Mouse (Mus musculus): ENCODE results near the gene Olfr890. TPM values are rescaled to one million over a fixed set of nuclear protein-coding genes. Genes with fewer than 3 reads are reported as not detected.
"Not testable (repeated sequence)": the region's sequence is repeated elsewhere in the genome, so short reads cannot be mapped to it uniquely, and the experiment has no call there.

Olfr890 gene
- total RNA-seq (2022) = not detected

DNA sequence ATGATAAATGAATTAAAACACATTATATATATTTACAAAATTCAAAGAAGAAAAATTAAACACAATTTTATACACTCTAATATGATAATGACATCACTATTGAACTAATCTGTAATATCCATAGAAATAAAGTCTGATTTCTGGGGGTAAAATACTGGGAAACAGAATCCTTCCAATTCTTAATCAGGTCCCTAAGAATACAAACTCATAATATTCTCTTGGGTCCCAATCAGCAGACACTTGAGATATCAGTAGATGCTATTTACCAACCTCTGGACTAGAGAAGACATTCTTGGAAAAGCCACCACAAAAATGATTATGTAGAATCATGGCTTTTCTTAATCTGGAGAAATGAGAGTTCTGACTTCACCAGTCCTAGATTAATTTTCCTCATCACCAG, at the start of gene Olfr890:
Gene Olfr890 (plus strand): TSS at position 301 of the 400 bp plus-strand sequence.
- DNase-seq (ENCODE audit: low spot score in 2 of 2) = no peak

DNA sequence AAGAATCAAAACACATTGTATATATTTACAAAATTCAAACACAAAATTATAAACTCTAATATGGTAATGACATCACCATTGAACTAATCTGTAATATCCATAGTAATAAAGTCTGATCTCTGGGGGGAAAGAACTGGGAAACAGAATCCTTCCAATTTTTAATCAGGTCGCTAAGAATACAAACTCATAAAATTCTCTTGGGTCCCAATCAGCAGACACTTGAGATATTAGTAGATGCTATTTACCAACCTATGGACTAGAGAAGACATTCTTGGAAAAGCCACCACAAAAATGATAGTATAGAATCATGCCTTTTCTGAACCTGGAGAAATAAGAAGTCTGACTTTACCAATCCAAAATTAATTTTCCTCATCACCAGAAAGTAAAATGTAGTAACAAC, 34.5 kb upstream of the Olfr890 start, which contains the start of gene Olfr888:
Gene Olfr888 (plus strand): TSS at position 301 of the 400 bp plus-strand sequence.
- no peak for DNase-seq (ENCODE audit: low spot score in 2 of 2)

DNA sequence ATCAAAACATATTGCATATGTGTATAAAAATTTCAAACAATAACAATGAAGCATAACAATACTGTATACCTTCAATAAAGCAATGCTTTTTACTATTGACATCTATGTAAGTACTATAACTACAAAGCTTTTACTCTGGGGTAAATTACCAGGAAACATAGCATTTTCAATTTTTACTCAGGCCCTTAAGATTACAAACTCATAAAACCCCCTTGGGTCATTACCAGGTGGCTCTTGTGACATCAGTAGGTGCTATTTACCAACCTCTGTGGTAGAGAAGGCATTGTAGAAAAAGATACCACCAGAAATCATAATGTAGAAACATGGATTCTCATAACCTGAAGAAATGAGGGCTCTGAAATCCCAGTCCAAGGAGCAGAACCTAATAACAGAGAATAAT, 27.4 kb upstream of the Olfr890 start, which contains the start of gene Olfr889:
Gene Olfr889 (plus strand): TSS at position 301 of the 400 bp plus-strand sequence.
- DNase-seq (ENCODE audit: low spot score in 2 of 2) = no peak

DNA sequence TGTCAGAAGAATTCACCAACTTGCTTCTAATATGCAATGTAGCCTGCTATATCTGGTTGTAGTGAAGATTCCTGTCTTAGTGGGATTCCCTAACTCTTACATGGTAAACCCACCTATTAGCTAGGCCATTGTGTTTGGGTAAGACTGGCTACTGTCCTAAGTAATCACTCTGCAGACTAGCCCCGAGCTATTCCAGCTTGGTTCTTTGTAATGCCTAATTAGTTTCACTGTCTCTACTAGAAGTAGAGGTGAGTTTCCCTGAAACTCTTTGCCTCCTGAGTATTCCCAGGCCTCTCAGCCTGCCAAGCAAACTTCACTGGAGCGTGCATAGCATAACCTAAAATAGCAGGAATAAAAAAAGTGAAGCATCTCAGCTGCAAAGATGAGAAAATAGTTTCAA, 26.0 kb downstream of the Olfr890 start:
- not testable (repeated sequence) for DNase-seq (ENCODE audit: low spot score in 2 of 2)

DNA sequence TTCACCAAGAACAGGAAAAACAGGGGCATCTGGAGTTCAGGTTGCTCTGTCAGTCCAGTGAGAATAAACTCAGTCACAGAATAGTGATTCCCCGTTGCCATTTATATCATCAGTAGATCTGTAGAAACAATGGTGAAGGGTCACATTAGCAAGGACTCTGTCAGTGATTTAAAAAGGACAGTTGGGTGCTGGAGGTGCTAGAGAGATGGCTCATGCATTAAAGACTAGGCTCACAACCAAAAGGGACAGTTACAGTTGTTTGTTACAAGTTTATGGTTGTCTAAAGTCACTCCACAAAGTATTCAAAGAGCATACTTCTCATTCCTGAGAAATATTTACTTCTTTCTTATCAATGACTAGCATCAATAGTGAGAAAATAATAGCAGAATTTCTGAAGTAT, 38.4 kb downstream of the Olfr890 start, which contains the start of gene Olfr891:
Gene Olfr891 (minus strand): TSS at position 101 of the 400 bp plus-strand sequence.
- no peak for DNase-seq (ENCODE audit: low spot score in 2 of 2)

Other genes starting within 250 kb of the Olfr890 start
- not detected for gene Olfr145, start 245.8 kb upstream of the Olfr890 start, total RNA-seq (2022)
- not detected for gene Olfr878, start 224.7 kb upstream of the Olfr890 start, total RNA-seq (2022)
- gene Olfr881, start 150.7 kb upstream of the Olfr890 start, total RNA-seq (2022) = not detected
- not detected for gene Olfr883, start 116.7 kb upstream of the Olfr890 start, total RNA-seq (2022)
- gene Olfr884, start 96.0 kb upstream of the Olfr890 start, total RNA-seq (2022) = not detected
- gene Olfr885, start 81.2 kb upstream of the Olfr890 start, total RNA-seq (2022) = not detected
- not detected for gene Olfr887, start 58.4 kb upstream of the Olfr890 start, total RNA-seq (2022)
- not detected for gene Olfr888, start 34.4 kb upstream of the Olfr890 start, total RNA-seq (2022)
- gene Olfr889, start 27.3 kb upstream of the Olfr890 start, total RNA-seq (2022) = not detected
- not detected for gene Olfr891, start 38.3 kb downstream of the Olfr890 start, total RNA-seq (2022)
- gene Olfr893, start 65.8 kb downstream of the Olfr890 start, total RNA-seq (2022) = not detected
- gene Olfr894, start 75.5 kb downstream of the Olfr890 start, total RNA-seq (2022) = not detected
- gene Olfr143, start 110.3 kb downstream of the Olfr890 start, total RNA-seq (2022) = not detected
- gene Olfr895, start 125.3 kb downstream of the Olfr890 start, total RNA-seq (2022) = not detected
- gene Olfr896-ps1, start 148.6 kb downstream of the Olfr890 start, total RNA-seq (2022) = not detected
- not detected for gene Olfr25, start 186.5 kb downstream of the Olfr890 start, total RNA-seq (2022)
- gene Olfr898, start 205.9 kb downstream of the Olfr890 start, total RNA-seq (2022) = not detected
- not detected for gene Olfr250, start 224.4 kb downstream of the Olfr890 start, total RNA-seq (2022)
- gene Olfr251, start 234.6 kb downstream of the Olfr890 start, total RNA-seq (2022) = not detected

All from gastrocnemius, adult 8-10 months (tissue).